Mouse (Mus musculus) effector memory CD4-positive, alpha-beta T cell, adult 7 months (primary cell): ENCODE data around the gene Iqcf6. TPM values are rescaled to one million over a fixed set of nuclear protein-coding genes. Genes with fewer than 3 reads are reported as not detected.

Experiments used
- polyA plus RNA-seq: library from polyadenylated mRNA; unstranded; fragments of 100-300 nt; shearing (Covaris generic); gene quantifications from one replicate; pipeline ENCODE4 v1.2.1, GENCODE M21; 2017

Iqcf6 gene
- not detected for polyA plus RNA-seq

DNA sequence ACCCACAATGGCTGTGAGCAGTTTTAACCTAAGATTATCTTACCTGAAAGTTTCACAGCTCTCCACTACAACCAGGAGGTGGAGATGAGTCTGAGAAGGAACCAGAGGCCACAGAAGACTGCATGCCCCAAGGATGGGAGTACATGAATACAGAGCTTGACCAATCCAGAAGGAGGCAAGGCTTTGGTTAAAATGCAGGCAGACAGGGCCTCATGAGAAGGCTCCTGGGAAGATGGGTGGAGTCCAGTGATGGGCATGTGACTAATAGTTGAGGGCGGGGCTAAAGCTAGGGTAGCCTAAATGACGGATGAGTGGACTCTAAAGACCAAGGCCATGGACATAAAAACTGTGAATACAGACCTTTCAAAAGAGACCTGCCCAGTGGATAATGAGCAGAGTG, at the start of gene Iqcf6:
Iqcf6 (plus strand) TSS at position 301 of the 400 bp plus-strand sequence.

GRCm38 (mm10) chr9:106655884-106656720, 29.7 kb downstream of the Iqcf6 start, which contains the start of gene Grm2:
Gene Grm2, minus strand, starts transcription at chr9:106656082.

Other genes with a start within 250 kb of the Iqcf6 start
- gene Rpl29, start 197.1 kb upstream of the Iqcf6 start, polyA plus RNA-seq, result 701 TPM
- gene Acy1, start 188.3 kb upstream of the Iqcf6 start, polyA plus RNA-seq, result 28.6 TPM
- gene Abhd14b, start 179.1 kb upstream of the Iqcf6 start, polyA plus RNA-seq, result 8.5 TPM
- 27.0 TPM for gene Abhd14a, start 178.9 kb upstream of the Iqcf6 start, polyA plus RNA-seq
- gene Pcbp4, start 173.3 kb upstream of the Iqcf6 start, polyA plus RNA-seq, result 16.2 TPM
- not detected for gene Gpr62, start 160.6 kb upstream of the Iqcf6 start, polyA plus RNA-seq
- gene Rrp9, start 150.6 kb upstream of the Iqcf6 start, polyA plus RNA-seq, result 69.9 TPM
- gene Parp3, start 149.6 kb upstream of the Iqcf6 start, polyA plus RNA-seq, result 43.0 TPM
- gene Iqcf1, start 126.6 kb upstream of the Iqcf6 start, polyA plus RNA-seq, result not detected
- gene Iqcf5, start 112.0 kb upstream of the Iqcf6 start, polyA plus RNA-seq, result not detected
- gene Iqcf3, start 65.0 kb upstream of the Iqcf6 start, polyA plus RNA-seq, result 1.1 TPM
- gene Iqcf4, start 55.6 kb upstream of the Iqcf6 start, polyA plus RNA-seq, result not detected
- gene Grm2, start 29.5 kb downstream of the Iqcf6 start, polyA plus RNA-seq, result 0.29 TPM
- 56.6 TPM for gene Tex264, start 59.3 kb downstream of the Iqcf6 start, polyA plus RNA-seq
- gene Rad54l2, start 162.6 kb downstream of the Iqcf6 start, polyA plus RNA-seq, result 5.5 TPM
- gene Dcaf1, start 195.3 kb downstream of the Iqcf6 start, polyA plus RNA-seq, result 46.3 TPM